Comparison of ENCODE assay signal across 8 mouse cellular contexts in the genomic region with DNA sequence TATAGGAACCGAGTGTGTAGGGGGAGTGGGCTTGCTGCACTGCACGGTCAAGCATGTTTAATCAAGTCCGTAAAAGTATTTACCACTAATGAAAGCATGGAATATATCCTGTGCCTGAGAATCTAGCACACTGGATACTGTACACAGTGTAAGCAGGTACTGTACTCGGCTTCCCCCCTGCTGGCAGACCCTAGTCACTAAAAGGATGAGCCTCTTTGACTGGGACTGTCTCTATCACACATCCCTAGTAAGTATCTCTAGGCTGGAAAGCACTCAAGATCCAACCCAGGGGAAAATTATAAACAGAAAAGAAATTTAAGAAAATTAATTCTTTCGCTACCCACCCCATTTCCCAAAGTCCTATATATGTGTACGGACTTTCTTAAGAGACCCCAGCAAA. TPM values are rescaled to one million over a fixed set of nuclear protein-coding genes. Genes with fewer than 3 reads are reported as not detected.
DNase-seq lines count a peak whose midpoint lies in the region; ATAC-seq and TF ChIP-seq lines count a peak whose summit lies in the region.

No protein-coding gene starts in this region.

- H3K27me3 ChIP-seq in embryonic facial prominence, embryonic 10.5 days (replicated peaks; ENCODE audit: low read depth, poor library complexity, severe bottlenecking) = no peaks in the 10 kb centered on the region
- H3K27me3 ChIP-seq in hindbrain, postnatal 0 days (ENCODE audit: insufficient read depth, low read length) = no peaks in the 10 kb centered on the region
- H3K27me3 ChIP-seq in liver, postnatal 0 days (ENCODE audit: insufficient read depth, low read length) = no peaks in the 10 kb centered on the region

- H3K36me3 ChIP-seq in embryonic facial prominence, embryonic 10.5 days (replicated peaks) = peaks cover 39% of the 10 kb centered on the region
- no peaks in the 10 kb centered on the region for H3K36me3 ChIP-seq in hindbrain, postnatal 0 days (ENCODE audit: insufficient read depth, low read length)
- H3K36me3 ChIP-seq in liver, postnatal 0 days (replicated peaks; ENCODE audit: insufficient read depth, low read length) = 0 out of 2 replicates have a peak, but pooled peaks cover under 1% of the 10 kb centered on the region

- no peaks in the 10 kb centered on the region for H3K9me3 ChIP-seq in embryonic facial prominence, embryonic 10.5 days
- no peaks in the 10 kb centered on the region for H3K9me3 ChIP-seq in hindbrain, postnatal 0 days (ENCODE audit: low read length)
- H3K9me3 ChIP-seq in liver, postnatal 0 days (ENCODE audit: low read length) = no peaks in the 10 kb centered on the region

- peak overlapping the region; percentile 99 for H3K4me3 ChIP-seq in embryonic facial prominence, embryonic 10.5 days
- H3K4me3 ChIP-seq in hindbrain, postnatal 0 days (ENCODE audit: low read length) = peak overlapping the region; percentile 94
- peak overlapping the region; percentile 91 for H3K4me3 ChIP-seq in liver, postnatal 0 days (ENCODE audit: low read depth, low read length)

- no peak for ATAC-seq in frontal cortex, adult (ENCODE audit: low TSS enrichment)
- no peak for ATAC-seq in hindbrain, postnatal 0 days
- no peak for ATAC-seq in liver, postnatal 0 days

- peak overlapping the region; percentile 100 for H3K4me2 ChIP-seq in hindbrain, postnatal 0 days (ENCODE audit: low read depth, low read length)
- peak overlapping the region; percentile 100 for H3K4me2 ChIP-seq in liver, postnatal 0 days (ENCODE audit: low read depth, low read length)

- peak; percentile 56 for TF ChIP-seq CTCF in hindbrain, postnatal 0 days (IDR thresholded peaks at IDR 0.05; ENCODE audit: low read depth)
- TF ChIP-seq CTCF in liver, postnatal 0 days (IDR thresholded peaks at IDR 0.05; ENCODE audit: low read depth) = peak; percentile 53

- peak overlapping the region; percentile 94 for H3K9ac ChIP-seq in hindbrain, postnatal 0 days (replicated peaks; ENCODE audit: low read length)
- peak overlapping the region; percentile 99; the same call in 1 of the 2 replicates for H3K9ac ChIP-seq in liver, postnatal 0 days (replicated peaks)

- intact Hi-C loops in gastrocnemius, postnatal 36 days (cut with DNase I) = loop anchor here (5.0 kb wide), 1 partner anchor 41 kb away; no protein-coding TSS in a partner anchor

- WGBS in embryonic facial prominence, embryonic 10.5 days = 45% methylated on average over 6 of the region's 6 CpGs
- 22% methylated on average over 6 of the region's 6 CpGs for WGBS in hindbrain, postnatal 0 days
- WGBS in liver, postnatal 0 days (ENCODE audit: insufficient replicate concordance) = 33% methylated on average over 6 of the region's 6 CpGs

- peaks cover 59% of the 10 kb centered on the region for H3K4me1 ChIP-seq in embryonic facial prominence, embryonic 10.5 days
- no peaks in the 10 kb centered on the region for H3K4me1 ChIP-seq in hindbrain, postnatal 0 days (ENCODE audit: insufficient read depth, low read length)
- peaks cover 30% of the 10 kb centered on the region for H3K4me1 ChIP-seq in liver, postnatal 0 days (ENCODE audit: insufficient read depth)

- TF ChIP-seq EP300 in liver, postnatal 0 days (IDR thresholded peaks at IDR 0.05; ENCODE audit: low read depth) = no peak

- H3K27ac ChIP-seq in embryonic facial prominence, embryonic 10.5 days (replicated peaks) = peak overlapping the region; percentile 100
- peak overlapping the region; percentile 94; the same call in 1 of the 2 replicates for H3K27ac ChIP-seq in hindbrain, postnatal 0 days
- H3K27ac ChIP-seq in liver, postnatal 0 days (ENCODE audit: low read depth) = no peak overlapping the region

- DNase-seq in frontal cortex, postnatal 10 days (ENCODE audit: low spot score in 2 of 2) = peak; percentile 22 to 25
- peak; percentile 21 to 49 for DNase-seq in CD8-positive naive resting alpha-beta T cell, adult 2 months (ENCODE audit: low read depth in 2 of 2, low spot score in 2 of 2)
- DNase-seq in embryonic facial prominence, embryonic 10.5 days (ENCODE audit: low spot score) = peak; percentile 38
- DNase-seq in hindbrain, postnatal 0 days (ENCODE audit: low spot score) = peak; percentile 72
- peak; percentile 29 for DNase-seq in liver, postnatal 0 days
- DNase-seq in right cerebral cortex, postnatal 4 days = peak; percentile 28
- no peak for DNase-seq in gastrocnemius, postnatal 36 days

RNA-seq across cellular contexts. Expression of a gene that starts 2.8 kb away (rescaled TPM):
- polyA plus RNA-seq in embryonic facial prominence, embryonic 10.5 days (2016; fragmentation: Nextera tagmentation; extraction: Ambion mirVana) = 23.1 and 23.8 TPM in 2 replicates
- 9.5 and 12.4 TPM in 2 replicates for total RNA-seq in hindbrain, postnatal 0 days (2014; rRNA removed)
- polyA plus RNA-seq in hindbrain, postnatal 0 days (2015; fragmentation: Nextera tagmentation; extraction: Ambion mirVana) = 3.5 and 3.8 TPM in 2 replicates
- polyA plus RNA-seq in liver, postnatal 0 days (2015; fragmentation: Nextera tagmentation; extraction: Ambion mirVana) = 2.4 and 2.6 TPM in 2 replicates
- 1 to 10 TPM; 8.5 to 9.7 TPM for total RNA-seq in gastrocnemius, postnatal 36 days (2021)

Comparison
In these comparisons a context has a peak if more than half of its experiments do, and no peak if none do; other contexts are left out.
1. DNase-seq: peak in frontal cortex, postnatal 10 days (2 of 2), CD8-positive naive resting alpha-beta T cell, adult 2 months (2 of 2), embryonic facial prominence, embryonic 10.5 days (single experiment), hindbrain, postnatal 0 days (single experiment), liver, postnatal 0 days (single experiment) and right cerebral cortex, postnatal 4 days (single experiment); none in gastrocnemius, postnatal 36 days (0 of 2).
2. Peak in every context shown above with its lines, with median percentiles within 50 percentile points of each other: H3K4me3 ChIP-seq.